Mouse (Mus musculus) bone marrow, adult 2 months (tissue): ENCODE results near the gene Pcgf2. TPM values are rescaled to one million over a fixed set of nuclear protein-coding genes. Genes with fewer than 3 reads are reported as not detected.
A peak's percentile ranks its signal among the peaks of the same experiment; 100 is the strongest.

ENCODE experiments used
- H3K27ac ChIP-seq: fragments of 200-500 bp; 2 replicates; pipeline ENCODE4 v1.5.1; 2012; ENCODE audit warnings: low read depth, mild to moderate bottlenecking, control low read depth, inconsistent platforms, low read length; ENCODE audit not compliant: control insufficient read depth, poor library complexity, insufficient read depth
- H3K4me1 ChIP-seq: fragments of 200-500 bp; 2 replicates; pipeline ENCODE4 v1.6.1; 2011; ENCODE audit warnings: low read length; ENCODE audit not compliant: control insufficient read depth, insufficient read depth
- H3K4me3 ChIP-seq: fragments of 200-500 bp; replicated peaks from 2 replicates; pipeline ENCODE3; 2011; ENCODE audit warnings: mild to moderate bottlenecking, low read depth, low read length, control low read depth; ENCODE audit not compliant: control insufficient read depth
- CTCF ChIP-seq: fragments of 200-500 bp; IDR thresholded peaks from 2 replicates; pipeline ENCODE4 v1.5.1; 2011; ENCODE audit warnings: low read length, control low read depth; ENCODE audit not compliant: control insufficient read depth, insufficient read depth
- POLR2A ChIP-seq: fragments of 200-500 bp; IDR thresholded peaks from 2 replicates; pipeline ENCODE4 v1.6.1; 2011; ENCODE audit warnings: low read depth, mild to moderate bottlenecking, control low read depth, low read length, borderline replicate concordance; ENCODE audit not compliant: control insufficient read depth
- WGBS: fragments of 180-500 bp; shearing (Covaris S2); methylation state at CpG from one replicate; pipeline ENCODE4 v1.1.7; 2018; 5-methylcytosine and 5-hydroxymethylcytosine counted together
- polyA plus RNA-seq: library from polyadenylated mRNA; stranded (reverse); fragments of >200 nt; gene quantifications from 2 replicates; pipeline ENCODE4 v1.2.4, GENCODE M21; 2011; ENCODE audit warnings: low replicate concordance; ENCODE audit not compliant: missing spikeins, insufficient read depth, insufficient read length

Gene Pcgf2
- polyA plus RNA-seq, 1 experiment = 10.7 TPM

DNA sequence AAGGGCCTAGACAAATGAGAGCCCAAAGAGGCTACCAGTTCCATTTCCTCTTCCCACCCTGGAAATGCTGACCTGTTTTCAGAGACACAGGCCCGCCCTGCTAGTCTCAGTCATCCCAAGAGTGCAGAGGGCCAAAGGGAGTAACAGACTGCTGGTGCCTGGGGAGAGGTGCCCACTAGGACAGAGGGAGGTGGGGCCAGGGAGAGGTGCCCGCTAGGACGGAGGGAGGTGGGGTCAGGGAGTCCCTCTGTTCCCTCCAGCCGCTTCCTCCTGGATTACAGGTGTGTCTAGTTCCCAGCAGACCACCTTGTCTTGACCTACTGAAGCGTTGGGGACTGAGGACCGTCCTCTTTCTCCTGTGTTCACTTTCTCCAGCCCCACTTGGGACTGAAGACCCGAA lies 15.5 kb downstream of the Pcgf2 start:
- peaks cover 4% of the 10 kb centered on the region for H3K4me1 ChIP-seq
- 64% methylated on average over 7 of the region's 7 CpGs for WGBS
- H3K4me3 ChIP-seq = no peak overlapping the region
- H3K27ac ChIP-seq = peak overlapping the region; percentile 72
- TF ChIP-seq POLR2A (no peak), CTCF (no peak)

DNA sequence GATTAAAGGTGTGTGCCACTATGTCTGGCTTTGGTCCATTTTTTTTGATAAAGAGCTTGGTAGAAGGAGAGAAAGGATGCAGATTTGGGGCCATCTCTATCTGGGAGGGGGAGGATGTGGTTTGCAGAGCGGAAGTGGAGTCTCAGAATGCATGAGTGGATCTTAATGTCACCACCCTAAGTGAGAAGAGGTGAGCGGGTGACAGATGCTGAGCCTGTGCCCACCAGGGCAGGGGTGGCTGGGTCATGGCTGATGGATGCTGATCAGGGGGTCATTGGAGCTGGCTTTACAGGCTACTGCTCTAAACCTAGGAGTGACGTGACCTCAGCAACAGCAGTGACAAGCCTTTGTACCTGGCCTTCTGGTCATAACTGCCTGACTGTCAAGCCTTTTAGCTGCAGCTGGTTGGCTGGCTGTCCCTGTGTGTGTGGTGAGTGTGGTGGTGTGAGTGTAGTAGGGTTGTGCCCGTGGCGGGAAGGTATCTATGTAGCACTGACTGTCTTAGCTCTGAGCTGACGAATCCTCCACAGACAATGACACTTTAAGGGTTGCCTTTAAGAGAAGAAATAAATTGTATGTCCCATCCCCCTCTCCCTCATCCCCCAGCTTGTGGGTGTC lies 16.1 kb downstream of the Pcgf2 start:
- WGBS = 25% methylated on average over 6 of the region's 6 CpGs
- H3K27ac ChIP-seq = peak overlapping the region; percentile 72
- H3K4me3 ChIP-seq = peak overlapping the region; percentile 5
- TF ChIP-seq CTCF (no peak; the same call in 1 of the 2 replicates), POLR2A (peak; percentile 69; the same call in 1 of the 2 replicates)
- H3K4me1 ChIP-seq = peaks cover 4% of the 10 kb centered on the region

DNA sequence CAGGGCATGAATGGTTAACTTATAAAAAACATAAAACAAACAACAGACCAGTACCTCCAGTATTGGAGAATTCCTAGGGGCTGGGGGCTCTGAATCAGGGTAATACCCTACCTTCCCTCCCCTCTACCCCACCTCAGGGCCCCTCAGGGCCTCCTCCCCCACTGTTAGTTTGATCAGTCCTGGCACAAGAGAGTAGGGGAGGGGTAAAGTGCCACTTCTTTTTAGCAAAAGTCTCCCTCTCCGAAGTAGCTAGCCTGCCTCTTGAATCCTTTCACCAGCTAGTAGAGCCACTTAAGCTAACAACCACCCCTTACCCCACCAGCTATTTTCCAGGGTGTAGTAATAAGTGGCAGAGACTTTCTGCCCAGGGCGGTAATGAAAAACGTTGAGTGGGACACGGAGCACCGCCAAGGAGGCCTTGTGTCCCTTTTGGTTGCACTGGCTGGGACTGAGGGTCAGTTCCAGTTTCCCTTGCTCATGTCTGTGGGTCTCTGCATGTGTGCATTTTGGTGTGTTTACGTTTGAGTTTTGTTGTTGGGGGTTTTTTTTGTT lies 17.7 kb downstream of the Pcgf2 start:
- no peak overlapping the region for H3K4me3 ChIP-seq
- no peak overlapping the region for H3K27ac ChIP-seq
- TF ChIP-seq CTCF = no peak
- no peak for TF ChIP-seq POLR2A
- H3K4me1 ChIP-seq = peaks cover 4% of the 10 kb centered on the region
- WGBS = 81% methylated on average over 6 of the region's 6 CpGs

DNA sequence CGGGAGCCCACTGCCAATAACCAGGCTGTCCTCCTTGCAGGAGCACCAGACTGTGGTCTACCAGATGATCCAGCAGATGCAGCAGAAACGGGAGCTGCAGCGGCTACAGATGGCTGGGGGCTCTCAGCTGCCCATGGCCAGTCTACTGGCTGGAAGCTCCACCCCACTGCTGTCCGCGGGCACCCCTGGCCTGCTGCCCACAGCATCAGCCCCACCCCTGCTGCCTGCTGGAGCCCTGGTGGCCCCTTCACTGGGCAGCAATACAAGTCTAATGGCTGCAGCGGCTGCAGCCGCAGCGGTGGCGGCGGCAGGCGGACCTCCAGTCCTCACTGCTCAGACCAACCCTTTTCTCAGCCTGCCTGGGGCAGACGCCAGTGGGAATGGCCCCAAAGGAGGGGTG lies 19.9 kb downstream of the Pcgf2 start:
- WGBS = 84% methylated on average over 12 of the region's 12 CpGs
- no peak for TF ChIP-seq POLR2A
- TF ChIP-seq CTCF = no peak
- Histone ChIP-seq H3K4me1 (peaks cover 4% of the 10 kb centered on the region), H3K4me3 (no peak overlapping the region), H3K27ac (no peak overlapping the region)

DNA sequence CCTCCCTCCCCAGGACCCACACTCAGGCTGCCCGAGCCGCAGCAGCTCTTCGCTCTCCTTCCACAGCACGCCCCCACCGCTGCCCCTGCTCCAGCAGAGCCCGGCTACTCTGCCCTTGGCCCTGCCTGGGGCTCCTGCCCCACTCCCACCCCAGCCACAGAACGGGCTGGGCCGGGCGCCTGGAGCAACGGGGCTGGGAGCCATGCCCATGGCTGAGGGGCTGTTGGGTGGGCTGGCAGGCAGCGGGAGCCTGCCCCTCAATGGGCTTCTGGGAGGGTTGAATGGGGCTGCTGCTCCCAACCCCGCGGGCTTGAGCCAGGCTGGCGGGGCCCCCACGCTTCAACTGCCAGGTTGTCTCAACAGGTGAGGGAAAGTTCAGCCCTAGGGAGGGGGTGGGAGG lies 22.0 kb downstream of the Pcgf2 start:
- no peak for TF ChIP-seq CTCF
- TF ChIP-seq POLR2A = no peak

GRCm38 (mm10) chr11:97677842-97678241 lies 22.5 kb downstream of the Pcgf2 start:
- Histone ChIP-seq H3K4me1 (no peaks in the 10 kb centered on the region), H3K4me3 (no peak overlapping the region), H3K27ac (no peak overlapping the region)
- 89% methylated on average over 8 of the region's 8 CpGs for WGBS
- TF ChIP-seq CTCF (no peak), POLR2A (no peak)

More for the DNA sequence above, 22.0 kb downstream of the Pcgf2 start:
- 89% methylated on average over 15 of the region's 15 CpGs for WGBS
- no peak overlapping the region for H3K27ac ChIP-seq
- no peaks in the 10 kb centered on the region for H3K4me1 ChIP-seq
- no peak overlapping the region for H3K4me3 ChIP-seq

DNA sequence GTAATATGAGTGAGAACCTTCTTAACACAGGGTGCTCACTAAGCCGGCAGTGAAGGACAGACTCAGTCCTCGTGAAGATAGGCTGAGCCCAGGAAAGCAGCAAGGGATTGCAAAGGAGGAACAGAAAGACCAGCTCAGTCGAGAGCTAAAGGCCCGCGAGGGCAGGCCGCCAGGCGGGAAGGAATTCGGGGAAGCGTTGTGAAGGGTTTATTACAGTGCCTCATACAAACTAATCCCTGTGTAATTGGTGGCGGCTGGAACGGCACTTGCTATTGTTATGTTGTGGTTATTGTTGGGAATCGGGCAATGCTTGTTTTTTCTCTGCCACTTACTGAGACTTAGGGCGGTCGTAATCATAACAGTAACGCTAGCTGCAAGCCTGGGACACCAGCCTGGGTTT lies 22.9 kb downstream of the Pcgf2 start:
- WGBS = 87% methylated on average over 15 of the region's 15 CpGs

DNA sequence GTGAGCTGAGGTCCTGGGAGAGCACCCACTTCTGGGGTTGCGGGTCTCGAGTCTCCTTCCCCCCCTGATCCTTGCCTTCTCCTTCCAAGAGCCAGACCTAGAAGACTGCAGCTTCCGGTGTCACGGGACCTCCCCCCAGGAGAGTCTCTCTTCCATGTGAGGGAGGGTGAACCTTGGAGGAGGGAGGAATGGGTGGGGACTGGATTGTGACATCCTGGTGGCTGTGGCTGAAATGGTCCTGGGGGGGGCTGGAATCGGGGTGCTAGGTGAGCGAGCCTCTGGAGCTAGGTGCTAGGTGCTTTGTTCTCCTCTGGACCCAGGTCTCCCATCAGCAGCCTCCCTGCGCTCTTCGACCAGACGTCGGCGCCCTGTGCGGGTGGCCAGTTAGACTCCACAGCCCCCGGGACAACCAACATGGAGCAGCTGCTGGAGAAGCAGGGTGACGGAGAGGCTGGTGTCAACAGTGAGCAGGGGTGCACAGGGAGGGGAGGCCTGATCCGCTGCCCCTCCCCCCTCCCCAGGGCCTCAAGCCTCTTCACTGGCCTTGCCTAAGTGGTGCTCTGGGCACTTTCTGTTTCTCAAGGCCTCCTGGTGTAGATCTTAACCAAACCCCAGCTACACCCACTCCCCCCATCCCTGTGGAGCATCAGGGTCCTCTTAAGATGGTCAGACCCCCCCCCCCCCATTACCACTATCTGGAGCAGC lies 24.1 kb downstream of the Pcgf2 start:
- TF ChIP-seq CTCF = no peak
- TF ChIP-seq POLR2A = no peak
- Histone ChIP-seq H3K4me3 (no peak overlapping the region), H3K27ac (no peak overlapping the region), H3K4me1 (no peaks in the 10 kb centered on the region)
- 82% methylated on average over 15 of the region's 15 CpGs for WGBS

More for the DNA sequence above, 22.9 kb downstream of the Pcgf2 start:
- TF ChIP-seq CTCF (no peak), POLR2A (no peak)
- Histone ChIP-seq H3K4me1 (no peaks in the 10 kb centered on the region), H3K27ac (no peak overlapping the region), H3K4me3 (no peak overlapping the region)

DNA sequence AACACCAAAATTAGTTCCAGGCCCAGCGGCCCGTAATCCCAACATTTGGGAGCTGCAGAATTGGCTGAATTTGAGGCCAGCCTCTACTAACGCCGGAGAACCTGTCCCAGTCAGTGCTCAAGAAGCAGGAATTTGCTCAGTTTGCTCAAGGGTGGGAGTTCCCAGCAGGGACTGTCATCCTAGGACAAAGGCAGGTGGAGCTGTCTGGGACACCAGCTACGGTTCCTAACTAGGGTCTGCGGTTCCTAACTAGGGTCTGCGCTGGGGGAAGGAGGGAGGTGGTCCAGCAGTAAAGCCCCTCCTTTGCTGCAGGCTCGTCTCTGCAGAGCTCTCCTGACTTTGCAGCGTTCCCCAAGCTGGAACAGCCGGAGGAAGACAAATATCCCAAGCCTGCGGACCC lies 27.1 kb downstream of the Pcgf2 start:
- H3K27ac ChIP-seq = no peak overlapping the region
- TF ChIP-seq CTCF = no peak
- no peak for TF ChIP-seq POLR2A
- WGBS = 87% methylated on average over 11 of the region's 11 CpGs
- H3K4me3 ChIP-seq = no peak overlapping the region
- no peaks in the 10 kb centered on the region for H3K4me1 ChIP-seq
